7 mouse cellular contexts compared by ENCODE assay signal in the genomic region with DNA sequence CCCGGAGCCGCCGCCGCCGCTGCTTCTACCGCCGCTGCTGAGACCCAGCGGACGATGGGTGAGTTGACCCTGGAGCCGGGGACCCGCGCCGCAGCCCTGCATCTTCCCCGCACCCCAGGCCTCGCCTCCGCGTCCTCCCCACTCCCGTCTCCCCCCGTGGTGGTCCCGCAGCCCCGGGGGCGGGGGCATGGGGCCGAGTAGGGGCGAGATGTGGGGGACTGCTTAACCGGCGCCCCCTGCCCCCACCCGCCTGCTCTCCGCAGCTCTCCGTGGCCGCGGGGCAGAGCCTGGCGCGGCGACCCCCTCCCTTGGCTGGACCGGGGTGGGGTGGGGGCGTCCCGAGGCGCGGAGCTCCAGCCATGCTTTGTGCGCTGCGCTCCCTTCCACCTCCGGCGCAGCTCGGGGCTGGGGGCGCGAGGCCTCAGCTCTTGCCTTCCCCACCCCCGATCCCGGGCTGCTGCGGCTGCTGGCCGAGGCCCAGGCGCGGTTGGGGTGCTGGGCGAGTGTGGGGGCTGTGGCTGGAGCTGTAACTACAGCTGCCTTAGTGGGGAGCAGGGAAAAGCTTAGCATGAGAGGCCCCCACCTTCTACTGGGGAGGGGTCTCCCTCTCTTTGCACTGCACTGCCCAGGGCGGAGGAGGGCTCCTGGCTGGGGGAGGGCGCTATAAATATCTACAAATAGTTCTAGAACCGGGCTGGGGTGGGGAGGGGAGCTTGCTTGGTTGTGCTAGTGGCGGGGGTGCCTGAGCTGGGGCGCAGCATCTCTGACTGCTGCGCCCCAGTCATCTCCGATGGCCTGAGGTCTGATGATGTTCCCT. TPM values are rescaled to one million over a fixed set of nuclear protein-coding genes. Genes with fewer than 3 reads are reported as not detected.
A peak's percentile ranks its signal among the peaks of the same experiment; 100 is the strongest.
DNase-seq lines count a peak whose midpoint lies in the region; ATAC-seq lines count a peak whose summit lies in the region.

No protein-coding gene starts in this region.

- intact Hi-C loops in left cerebral cortex, postnatal 10 days (cut with DNase I) = no loop called here

- H3K27me3 ChIP-seq in lung, embryonic 16.5 days (ENCODE audit: control insufficient read depth, insufficient read depth, low read depth, low read length) = no peaks in the 10 kb centered on the region
- H3K27me3 ChIP-seq in forebrain, embryonic 15.5 days = no peaks in the 10 kb centered on the region
- H3K27me3 ChIP-seq in neural tube, embryonic 12.5 days (replicated peaks) = no peaks in the 10 kb centered on the region

- no peak for DNase-seq in lung, postnatal 10 days
- peak; percentile 85 to 86 for DNase-seq in cerebellum, postnatal 10 days
- peak; percentile 32 to 77 for DNase-seq in left cerebral cortex, postnatal 10 days (ENCODE audit: extremely low spot score in 1 of 2, low spot score in 2 of 2)
- no peak for DNase-seq in urinary bladder, adult 2 months (ENCODE audit: low spot score)

- peak overlapping the region; percentile 85 for H3K9ac ChIP-seq in lung, embryonic 16.5 days (ENCODE audit: low read length)
- peak overlapping the region; percentile 99 for H3K9ac ChIP-seq in forebrain, embryonic 15.5 days (replicated peaks)
- H3K9ac ChIP-seq in neural tube, embryonic 12.5 days = peak overlapping the region; percentile 98

- H3K9me3 ChIP-seq in lung, embryonic 16.5 days (ENCODE audit: control insufficient read depth, low read length) = no peaks in the 10 kb centered on the region
- H3K9me3 ChIP-seq in forebrain, embryonic 15.5 days = no peaks in the 10 kb centered on the region
- H3K9me3 ChIP-seq in neural tube, embryonic 12.5 days = no peaks in the 10 kb centered on the region

- no peaks in the 10 kb centered on the region for H3K36me3 ChIP-seq in lung, embryonic 16.5 days (ENCODE audit: control insufficient read depth, insufficient read depth, low read length)
- H3K36me3 ChIP-seq in forebrain, embryonic 15.5 days = no peaks in the 10 kb centered on the region
- no peaks in the 10 kb centered on the region for H3K36me3 ChIP-seq in neural tube, embryonic 12.5 days

- H3K27ac ChIP-seq in lung, embryonic 16.5 days (ENCODE audit: low read length) = peak overlapping the region; percentile 63
- peak overlapping the region; percentile 93 for H3K27ac ChIP-seq in forebrain, embryonic 15.5 days (replicated peaks)
- peak overlapping the region; percentile 92 for H3K27ac ChIP-seq in neural tube, embryonic 12.5 days

- H3K4me2 ChIP-seq in lung, embryonic 16.5 days (ENCODE audit: low read depth, low read length) = peak overlapping the region; percentile 99
- peak overlapping the region; percentile 85 for H3K4me2 ChIP-seq in forebrain, embryonic 15.5 days (replicated peaks)
- peak overlapping the region; percentile 85 for H3K4me2 ChIP-seq in neural tube, embryonic 12.5 days (replicated peaks)

- WGBS in lung, embryonic 16.5 days = 2% methylated on average over 49 of the region's 60 CpGs
- WGBS in forebrain, embryonic 15.5 days = under 1% methylated on average over 55 of the region's 60 CpGs
- 1% methylated on average over 54 of the region's 60 CpGs for WGBS in neural tube, embryonic 12.5 days

- peak overlapping the region; percentile 82 for H3K4me3 ChIP-seq in lung, embryonic 16.5 days (ENCODE audit: low read length)
- H3K4me3 ChIP-seq in forebrain, embryonic 15.5 days = peak overlapping the region; percentile 79
- H3K4me3 ChIP-seq in neural tube, embryonic 12.5 days = peak overlapping the region; percentile 96

- ATAC-seq in lung, embryonic 16.5 days (ENCODE audit: low read depth) = peak; percentile 44
- peak; percentile 72 for ATAC-seq in forebrain, embryonic 15.5 days (replicated peaks)
- peak; percentile 54 for ATAC-seq in neural tube, embryonic 12.5 days (ENCODE audit: low FRiP score, low read depth)

- H3K4me1 ChIP-seq in lung, embryonic 16.5 days (replicated peaks; ENCODE audit: control insufficient read depth, insufficient read depth, low read length) = peaks cover 24% of the 10 kb centered on the region
- peaks cover 33% of the 10 kb centered on the region for H3K4me1 ChIP-seq in forebrain, embryonic 15.5 days
- peaks cover 20% of the 10 kb centered on the region for H3K4me1 ChIP-seq in neural tube, embryonic 12.5 days

RNA-seq across cellular contexts. Expression of gene Mgat3, which starts 0.5 kb away (rescaled TPM):
- 3.9 and 4.3 TPM in 2 replicates for polyA plus RNA-seq in lung, embryonic 16.5 days (2015; fragmentation: Nextera tagmentation; extraction: Ambion mirVana)
- 10.3 and 10.7 TPM in 2 replicates for polyA plus RNA-seq in forebrain, embryonic 15.5 days (2015; fragmentation: Nextera tagmentation; extraction: Ambion mirVana)
- 10 to 100 TPM; 94.2 to 98.8 TPM for total RNA-seq in left cerebral cortex, postnatal 10 days (2021)
- 13.7 and 13.8 TPM in 2 replicates for polyA plus RNA-seq in neural tube, embryonic 12.5 days (2016; fragmentation: Nextera tagmentation; extraction: Ambion mirVana)
- polyA plus RNA-seq in urinary bladder, adult 2 months (2012; rRNA removed) = 62.9 and 73.1 TPM in 2 replicates

RNA-seq across cellular contexts. Expression of gene Tab1, which starts 41.1 kb away (rescaled TPM):
- polyA plus RNA-seq in lung, embryonic 16.5 days (2015; fragmentation: Nextera tagmentation; extraction: Ambion mirVana) = 31.5 and 33.5 TPM in 2 replicates
- polyA plus RNA-seq in forebrain, embryonic 15.5 days (2015; fragmentation: Nextera tagmentation; extraction: Ambion mirVana) = 41.1 and 45.0 TPM in 2 replicates
- total RNA-seq in left cerebral cortex, postnatal 10 days (2021) = 10 to 100 TPM; 26.8 to 32.5 TPM
- polyA plus RNA-seq in neural tube, embryonic 12.5 days (2016; fragmentation: Nextera tagmentation; extraction: Ambion mirVana) = 41.6 and 42.4 TPM in 2 replicates
- polyA plus RNA-seq in urinary bladder, adult 2 months (2012; rRNA removed) = 33.5 and 36.7 TPM in 2 replicates

RNA-seq across cellular contexts. Expression of gene Mief1, which starts 59.8 kb away (rescaled TPM):
- polyA plus RNA-seq in lung, embryonic 16.5 days (2015; fragmentation: Nextera tagmentation; extraction: Ambion mirVana) = 26.7 and 28.4 TPM in 2 replicates
- 41.0 and 41.6 TPM in 2 replicates for polyA plus RNA-seq in forebrain, embryonic 15.5 days (2015; fragmentation: Nextera tagmentation; extraction: Ambion mirVana)
- 10 to 100 TPM; 30.7 to 31.1 TPM for total RNA-seq in left cerebral cortex, postnatal 10 days (2021)
- polyA plus RNA-seq in neural tube, embryonic 12.5 days (2016; fragmentation: Nextera tagmentation; extraction: Ambion mirVana) = 42.1 and 46.0 TPM in 2 replicates
- polyA plus RNA-seq in urinary bladder, adult 2 months (2012; rRNA removed) = 10.6 and 15.1 TPM in 2 replicates

Comparison
In these comparisons a context has a peak if more than half of its experiments do, and no peak if none do; other contexts are left out.
1. DNase-seq: peak in cerebellum, postnatal 10 days (2 of 2) and left cerebral cortex, postnatal 10 days (2 of 2); none in lung, postnatal 10 days (single experiment) and urinary bladder, adult 2 months (single experiment).
2. Peak in every context shown above with its lines, with median percentiles within 50 percentile points of each other: ATAC-seq, H3K27ac ChIP-seq, H3K4me2 ChIP-seq, H3K4me3 ChIP-seq and H3K9ac ChIP-seq.